Comparison of ENCODE assay signal across 9 mouse cellular contexts in genomic region chr7:126822741-126823140, GRCm38 (mm10). TPM values are rescaled to one million over a fixed set of nuclear protein-coding genes. Genes with fewer than 3 reads are reported as not detected.
DNase-seq lines count a peak whose midpoint lies in the region; ATAC-seq lines count a peak whose summit lies in the region.
"Had no signal": no experiment of that assay in that cellular context is flagged by ENCODE, and none has a peak within 500 bp of the region (broad histone marks: within the 10 kb centered on the region; RNA-seq: fewer than 3 reads in every experiment).

No protein-coding gene starts in this region.

- peaks cover 36% of the 10 kb centered on the region for H3K27me3 ChIP-seq in kidney, embryonic 15.5 days
- peaks cover 29% of the 10 kb centered on the region for H3K27me3 ChIP-seq in heart, embryonic 16.5 days (ENCODE audit: control insufficient read depth, insufficient read depth, low read length)
- peaks cover 2% of the 10 kb centered on the region; the same call in 1 of the 2 replicates for H3K27me3 ChIP-seq in midbrain, embryonic 11.5 days (ENCODE audit: control insufficient read depth, insufficient read depth, low read length)

- H3K4me1 ChIP-seq in kidney, embryonic 15.5 days = peaks cover 16% of the 10 kb centered on the region
- H3K4me1 ChIP-seq in heart, embryonic 16.5 days (ENCODE audit: control insufficient read depth, insufficient read depth, low read length) = peaks cover 9% of the 10 kb centered on the region
- peaks cover 11% of the 10 kb centered on the region for H3K4me1 ChIP-seq in midbrain, embryonic 11.5 days (ENCODE audit: control insufficient read depth, insufficient read depth, low read length)

- H3K4me3 ChIP-seq in kidney, embryonic 15.5 days (replicated peaks) = peak overlapping the region; percentile 36; the same call in 1 of the 2 replicates
- no peak overlapping the region; the same call in 1 of the 2 replicates for H3K4me3 ChIP-seq in heart, embryonic 16.5 days (ENCODE audit: low read length)
- H3K4me3 ChIP-seq in midbrain, embryonic 11.5 days (ENCODE audit: low read depth, low read length) = peak overlapping the region; percentile 53
- H3K4me3 ChIP-seq: myocyte had no signal

- no peaks in the 10 kb centered on the region for H3K9me3 ChIP-seq in kidney, embryonic 15.5 days (replicated peaks)
- H3K9me3 ChIP-seq in heart, embryonic 16.5 days (replicated peaks; ENCODE audit: control insufficient read depth, low read length) = no peaks in the 10 kb centered on the region
- no peaks in the 10 kb centered on the region for H3K9me3 ChIP-seq in midbrain, embryonic 11.5 days (ENCODE audit: control insufficient read depth, low read length)

- H3K9ac ChIP-seq in kidney, embryonic 15.5 days = no peak overlapping the region
- no peak overlapping the region for H3K9ac ChIP-seq in heart, embryonic 16.5 days (ENCODE audit: low read length)
- peak overlapping the region; percentile 73 for H3K9ac ChIP-seq in midbrain, embryonic 11.5 days (ENCODE audit: low read length)

- 15% methylated on average over 9 of the region's 9 CpGs for WGBS in kidney, embryonic 15.5 days
- WGBS in heart, embryonic 16.5 days = 22% methylated on average over 9 of the region's 9 CpGs
- 14% methylated on average over 9 of the region's 9 CpGs for WGBS in midbrain, embryonic 11.5 days

- peak overlapping the region; percentile 61 for H3K4me2 ChIP-seq in kidney, embryonic 15.5 days
- H3K4me2 ChIP-seq in heart, embryonic 16.5 days (ENCODE audit: low read depth, low read length) = peak overlapping the region; percentile 49; the same call in 1 of the 2 replicates
- peak overlapping the region; percentile 69 for H3K4me2 ChIP-seq in midbrain, embryonic 11.5 days

- no peaks in the 10 kb centered on the region for H3K36me3 ChIP-seq in kidney, embryonic 15.5 days
- H3K36me3 ChIP-seq in heart, embryonic 16.5 days (ENCODE audit: control insufficient read depth, insufficient read depth) = no peaks in the 10 kb centered on the region
- H3K36me3 ChIP-seq in midbrain, embryonic 11.5 days (ENCODE audit: control insufficient read depth, insufficient read depth, low read length) = no peaks in the 10 kb centered on the region

- ATAC-seq in kidney, embryonic 15.5 days (replicated peaks; ENCODE audit: low FRiP score) = no peak
- no peak for ATAC-seq in heart, embryonic 16.5 days (replicated peaks; ENCODE audit: extremely low read depth, insufficient read depth, low FRiP score)
- ATAC-seq in midbrain, embryonic 11.5 days (ENCODE audit: low FRiP score) = peak; percentile 14; the same call in 1 of the 2 replicates
- no peak for ATAC-seq in erythroid progenitor cell, adult 5-6 weeks (replicated peaks; ENCODE audit: low FRiP score, poor library complexity, severe bottlenecking)

- no peak overlapping the region for H3K27ac ChIP-seq in kidney, embryonic 15.5 days
- H3K27ac ChIP-seq in heart, embryonic 16.5 days (ENCODE audit: low read length) = no peak overlapping the region
- H3K27ac ChIP-seq in midbrain, embryonic 11.5 days (ENCODE audit: low read depth, low read length) = no peak overlapping the region

- no peak for DNase-seq in kidney, adult 9 months
- peak; percentile 61 to 68 for DNase-seq in cerebellum, postnatal 14 days
- peak; percentile 89 for DNase-seq in midbrain, embryonic 11.5 days (ENCODE audit: low spot score, missing footprints)
- no peak for DNase-seq in left cerebral cortex, adult 18-20 months (ENCODE audit: low spot score in 2 of 2)
- no peak for DNase-seq in B cell, adult 2 months

RNA-seq across cellular contexts. Expression of gene 4930451I11Rik, which starts 8.7 kb away (rescaled TPM):
- not detected in 2 replicates for polyA plus RNA-seq in kidney, embryonic 15.5 days (2015; fragmentation: Nextera tagmentation; extraction: Ambion mirVana)
- polyA plus RNA-seq in heart, embryonic 16.5 days (2015; fragmentation: Nextera tagmentation; extraction: Ambion mirVana) = not detected in 2 replicates
- polyA plus RNA-seq in midbrain, embryonic 11.5 days (2014; fragmentation: Nextera tagmentation; extraction: Ambion mirVana) = not detected in 2 replicates
- total RNA-seq in erythroid progenitor cell, adult 5-6 weeks (2015; ENCODE audit: low replicate concordance) = not detected in 2 replicates
- not detected in 2 replicates for total RNA-seq in erythroid progenitor cell, adult 5-6 weeks (2017; ENCODE audit: low replicate concordance)
- total RNA-seq in left cerebral cortex, adult 18-20 months (2021) = not detected
- polyA plus RNA-seq: myocyte had no signal

RNA-seq across cellular contexts. Expression of gene Doc2a, which starts 24.5 kb away (rescaled TPM):
- 6.6 and 11.4 TPM in 2 replicates for polyA plus RNA-seq in kidney, embryonic 15.5 days (2015; fragmentation: Nextera tagmentation; extraction: Ambion mirVana)
- polyA plus RNA-seq in heart, embryonic 16.5 days (2015; fragmentation: Nextera tagmentation; extraction: Ambion mirVana) = not detected in 2 replicates
- 4.1 and 4.8 TPM in 2 replicates for polyA plus RNA-seq in midbrain, embryonic 11.5 days (2014; fragmentation: Nextera tagmentation; extraction: Ambion mirVana)
- total RNA-seq in erythroid progenitor cell, adult 5-6 weeks (2015; ENCODE audit: low replicate concordance) = not detected in 2 replicates
- not detected in 2 replicates for total RNA-seq in erythroid progenitor cell, adult 5-6 weeks (2017; ENCODE audit: low replicate concordance)
- 10 to 100 TPM; 55.8 to 56.1 TPM for total RNA-seq in left cerebral cortex, adult 18-20 months (2021)
- polyA plus RNA-seq: myocyte had no signal

RNA-seq across cellular contexts. Expression of gene Fam57b, which starts 25.3 kb away (rescaled TPM):
- polyA plus RNA-seq in kidney, embryonic 15.5 days (2015; fragmentation: Nextera tagmentation; extraction: Ambion mirVana) = 0.52 and 0.54 TPM in 2 replicates
- 0.86 and 1.4 TPM in 2 replicates for polyA plus RNA-seq in heart, embryonic 16.5 days (2015; fragmentation: Nextera tagmentation; extraction: Ambion mirVana)
- 10.5 and 11.1 TPM in 2 replicates for polyA plus RNA-seq in midbrain, embryonic 11.5 days (2014; fragmentation: Nextera tagmentation; extraction: Ambion mirVana)
- total RNA-seq in erythroid progenitor cell, adult 5-6 weeks (2015; ENCODE audit: low replicate concordance) = not detected in 2 replicates
- total RNA-seq in erythroid progenitor cell, adult 5-6 weeks (2017; ENCODE audit: low replicate concordance) = not detected in 2 replicates
- total RNA-seq in left cerebral cortex, adult 18-20 months (2021) = 10 to 100 TPM; 63.0 to 65.5 TPM

RNA-seq across cellular contexts. Expression of gene Ppp4c, which starts 30.4 kb away (rescaled TPM):
- polyA plus RNA-seq in kidney, embryonic 15.5 days (2015; fragmentation: Nextera tagmentation; extraction: Ambion mirVana) = 257 and 272 TPM in 2 replicates
- polyA plus RNA-seq in heart, embryonic 16.5 days (2015; fragmentation: Nextera tagmentation; extraction: Ambion mirVana) = 133 and 159 TPM in 2 replicates
- polyA plus RNA-seq in midbrain, embryonic 11.5 days (2014; fragmentation: Nextera tagmentation; extraction: Ambion mirVana) = 335 and 336 TPM in 2 replicates
- 63.7 and 105 TPM in 2 replicates for total RNA-seq in erythroid progenitor cell, adult 5-6 weeks (2015; ENCODE audit: low replicate concordance)
- 52.8 and 67.6 TPM in 2 replicates for total RNA-seq in erythroid progenitor cell, adult 5-6 weeks (2017; ENCODE audit: low replicate concordance)
- total RNA-seq in left cerebral cortex, adult 18-20 months (2021) = 10 to 100 TPM; 48.3 to 48.5 TPM

RNA-seq across cellular contexts. Expression of gene Hirip3, which starts 39.0 kb away (rescaled TPM):
- 36.8 and 40.1 TPM in 2 replicates for polyA plus RNA-seq in kidney, embryonic 15.5 days (2015; fragmentation: Nextera tagmentation; extraction: Ambion mirVana)
- 19.8 and 22.2 TPM in 2 replicates for polyA plus RNA-seq in heart, embryonic 16.5 days (2015; fragmentation: Nextera tagmentation; extraction: Ambion mirVana)
- polyA plus RNA-seq in midbrain, embryonic 11.5 days (2014; fragmentation: Nextera tagmentation; extraction: Ambion mirVana) = 23.8 and 28.4 TPM in 2 replicates
- 50.8 and 63.3 TPM in 2 replicates for total RNA-seq in erythroid progenitor cell, adult 5-6 weeks (2015; ENCODE audit: low replicate concordance)
- total RNA-seq in erythroid progenitor cell, adult 5-6 weeks (2017; ENCODE audit: low replicate concordance) = 193 and 296 TPM in 2 replicates
- total RNA-seq in left cerebral cortex, adult 18-20 months (2021) = 10 to 100 TPM; 29.0 to 31.9 TPM

Comparison
In these comparisons a context has a peak if more than half of its experiments do, and no peak if none do; other contexts are left out.
1. DNase-seq: peak in cerebellum, postnatal 14 days (2 of 2) and midbrain, embryonic 11.5 days (single experiment); none in kidney, adult 9 months (single experiment), left cerebral cortex, adult 18-20 months (0 of 2) and B cell, adult 2 months (0 of 2).
2. Peak in every context shown above with its lines, with median percentiles within 50 percentile points of each other: H3K4me2 ChIP-seq.